Mouse (Mus musculus): ENCODE results near the gene Emc10.
A peak's percentile ranks its signal among the peaks of the same experiment; 100 is the strongest.

The Emc10 gene

DNA sequence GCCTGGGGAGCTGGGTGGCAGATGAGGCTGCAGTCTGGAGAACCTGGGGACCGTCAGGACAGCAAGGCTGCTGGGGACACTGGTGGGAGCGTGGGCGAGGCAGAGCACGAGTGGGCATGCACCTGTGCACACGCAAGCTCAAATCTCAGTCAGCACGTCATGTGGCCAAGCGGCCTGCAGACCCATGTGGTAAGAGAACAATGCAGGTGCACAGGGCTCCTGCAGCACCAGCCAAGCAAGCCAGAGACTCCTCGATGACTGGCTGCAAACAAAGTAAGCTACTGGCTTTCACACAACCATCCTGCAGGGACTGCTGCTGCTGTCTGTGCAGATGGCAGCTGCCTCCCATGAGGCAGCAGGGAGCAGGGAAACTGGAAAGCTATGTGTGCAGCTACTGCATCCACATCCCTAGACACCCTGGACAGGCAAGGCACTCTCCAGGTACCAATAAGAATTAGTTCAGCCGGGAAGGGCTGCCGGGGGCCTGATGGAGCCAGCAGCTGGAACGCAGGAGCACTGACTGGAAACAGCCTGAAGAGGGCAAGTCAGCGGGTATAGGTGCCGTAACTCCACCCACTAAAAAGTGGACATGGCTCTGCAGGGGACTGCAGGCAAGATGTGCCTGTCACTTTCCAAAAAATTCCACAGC lies 9.3 kb downstream of the Emc10 start:
- no peak for ATAC-seq (ENCODE audit: insufficient number of reproducible peaks, low FRiP score, low TSS enrichment)

DNA sequence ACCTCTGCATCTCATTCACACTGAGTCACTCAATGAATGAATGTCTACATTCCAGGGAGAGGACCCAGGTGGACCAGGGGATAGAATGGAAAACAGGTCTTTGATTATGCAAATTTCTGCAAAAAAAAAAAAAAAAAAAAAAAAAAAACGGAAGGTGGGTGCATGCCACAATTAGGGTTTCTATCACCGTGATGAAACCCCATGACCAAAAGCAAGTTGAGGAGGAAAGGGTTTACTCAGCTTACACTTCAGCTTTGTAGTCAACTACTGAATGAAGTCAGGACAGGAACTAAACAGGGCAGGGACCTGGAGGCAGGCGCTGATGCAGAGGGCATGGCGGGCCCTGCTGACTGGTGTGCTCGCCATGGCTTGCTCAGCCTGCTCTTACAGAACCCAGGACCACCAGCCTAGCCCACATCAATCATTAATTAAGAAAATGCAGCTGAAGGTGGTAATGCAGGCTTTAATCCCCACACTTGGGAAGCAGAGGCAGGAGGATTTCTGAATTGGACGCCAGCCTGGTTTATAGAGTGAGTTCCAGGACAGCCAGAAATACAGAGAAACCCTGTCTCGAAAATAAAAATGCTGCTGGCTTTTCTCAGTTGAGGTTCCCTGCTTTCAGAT lies 10.6 kb downstream of the Emc10 start:
- no peak for ATAC-seq (ENCODE audit: insufficient number of reproducible peaks, low FRiP score, low TSS enrichment)

DNA sequence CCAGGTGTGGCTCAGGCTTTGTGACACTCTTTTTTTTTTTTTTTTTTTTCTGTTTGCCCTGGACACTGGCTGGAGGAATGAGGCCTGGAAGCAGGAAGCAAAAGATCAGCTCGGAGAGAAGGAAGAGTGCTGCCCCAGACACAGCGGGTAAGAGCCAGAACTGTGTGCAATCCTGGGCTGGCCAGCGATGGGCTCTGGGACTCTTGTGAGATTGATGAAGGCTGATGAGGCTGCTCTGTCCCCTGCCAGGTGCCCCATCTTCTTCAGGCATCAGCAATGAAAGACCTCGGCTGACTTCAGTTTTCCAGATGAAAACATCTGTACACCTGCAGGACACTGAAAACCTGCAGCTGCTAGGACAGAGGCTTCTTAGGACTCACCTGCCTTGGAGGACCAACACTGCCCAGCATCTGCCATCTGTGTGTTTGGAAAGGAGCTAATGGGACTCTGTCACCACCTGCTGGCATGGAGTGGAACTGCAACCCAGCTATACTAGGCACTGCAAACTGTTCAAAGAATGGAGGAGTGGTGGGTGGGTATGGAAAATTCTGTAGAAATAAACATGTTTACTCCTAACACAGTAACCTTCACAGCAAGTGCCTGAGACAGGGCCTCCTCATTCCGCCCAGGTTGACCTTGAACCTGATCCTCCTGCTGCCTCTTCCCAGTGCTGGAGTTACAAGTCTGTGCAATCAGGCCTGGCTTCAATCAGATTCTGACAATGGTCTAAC lies 11.3 kb downstream of the Emc10 start:
- peak; percentile 65; the same call in 1 of the 2 replicates for ATAC-seq (ENCODE audit: insufficient number of reproducible peaks, low FRiP score, low TSS enrichment)

DNA sequence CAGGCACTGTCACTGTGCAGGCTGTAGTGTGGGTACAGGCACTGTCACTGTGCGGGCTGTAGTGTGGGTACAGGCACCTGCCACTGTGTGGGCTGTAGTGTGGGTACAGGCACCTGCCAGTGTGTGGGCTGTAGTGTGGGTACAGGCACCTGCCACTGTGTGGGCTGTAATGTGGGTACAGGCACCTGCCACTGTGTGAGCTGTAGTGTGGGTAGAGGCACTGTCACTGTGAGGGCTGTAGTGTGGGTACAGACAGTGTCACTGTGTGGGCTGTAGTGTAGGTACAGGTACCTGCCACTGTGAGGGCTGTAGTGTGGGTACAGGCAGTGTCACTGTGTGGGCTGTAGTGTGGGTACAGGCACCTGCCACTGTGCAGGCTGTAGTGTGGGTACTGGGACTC lies 12.2 kb downstream of the Emc10 start:
- no peak for ATAC-seq (ENCODE audit: insufficient number of reproducible peaks, low FRiP score, low TSS enrichment)

DNA sequence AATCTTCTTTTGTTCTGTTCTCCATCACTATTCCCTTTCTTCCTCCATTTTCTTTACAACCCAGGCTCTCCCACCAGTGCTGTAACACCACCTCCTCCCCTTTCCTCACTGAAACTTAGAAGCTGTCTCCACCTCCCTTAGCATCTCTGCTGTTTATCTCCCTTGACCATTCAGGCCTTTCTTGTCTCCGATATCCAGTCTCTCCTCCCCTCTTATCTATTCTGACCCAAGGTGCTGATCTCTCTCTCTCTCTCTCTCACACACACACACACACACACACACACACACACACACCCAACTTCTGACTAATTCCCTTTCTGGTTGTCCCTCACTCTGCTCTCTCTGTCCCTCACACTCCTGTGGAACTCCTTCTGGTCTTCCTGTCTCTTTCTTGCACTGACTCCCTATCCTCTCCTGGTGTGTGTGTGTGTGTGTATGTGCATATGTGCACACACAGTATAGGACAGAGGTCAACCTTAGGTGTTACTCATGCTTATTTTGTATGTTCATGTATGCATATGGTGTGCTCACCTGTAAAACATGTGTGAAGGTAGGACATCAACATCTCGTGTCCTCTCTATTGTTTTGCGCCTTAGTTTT lies 13.4 kb downstream of the Emc10 start:
- ATAC-seq (ENCODE audit: insufficient number of reproducible peaks, low FRiP score, low TSS enrichment): no peak

DNA sequence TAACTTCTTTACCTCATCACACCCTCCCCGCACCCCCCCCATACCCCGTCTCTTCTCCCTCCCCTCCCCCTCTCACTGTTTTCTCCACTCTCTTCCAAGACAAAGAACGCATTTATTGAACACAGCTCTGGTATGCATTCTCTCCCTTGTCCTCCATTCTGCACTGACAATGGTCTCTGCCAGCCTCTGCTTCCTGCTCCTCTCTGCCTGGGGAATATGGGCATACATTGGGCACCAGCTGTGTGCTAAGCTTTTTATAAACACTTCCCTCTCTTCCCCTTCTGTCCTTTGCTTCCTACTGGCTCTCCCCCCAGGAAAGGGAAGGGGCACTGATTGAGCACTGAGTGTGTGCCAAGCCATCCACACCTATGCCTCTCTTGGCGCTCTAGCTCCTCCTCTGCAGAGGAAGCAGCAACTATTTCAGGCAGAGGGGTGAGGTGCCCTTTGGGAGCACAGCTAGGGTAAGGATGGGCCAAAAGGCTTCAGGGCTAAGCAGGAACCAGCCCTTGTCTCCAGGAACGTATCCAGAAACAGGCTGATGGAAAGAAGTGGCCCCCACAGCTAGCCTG lies 21.2 kb downstream of the Emc10 start:
- ATAC-seq (ENCODE audit: insufficient number of reproducible peaks, low FRiP score, low TSS enrichment): no peak

DNA sequence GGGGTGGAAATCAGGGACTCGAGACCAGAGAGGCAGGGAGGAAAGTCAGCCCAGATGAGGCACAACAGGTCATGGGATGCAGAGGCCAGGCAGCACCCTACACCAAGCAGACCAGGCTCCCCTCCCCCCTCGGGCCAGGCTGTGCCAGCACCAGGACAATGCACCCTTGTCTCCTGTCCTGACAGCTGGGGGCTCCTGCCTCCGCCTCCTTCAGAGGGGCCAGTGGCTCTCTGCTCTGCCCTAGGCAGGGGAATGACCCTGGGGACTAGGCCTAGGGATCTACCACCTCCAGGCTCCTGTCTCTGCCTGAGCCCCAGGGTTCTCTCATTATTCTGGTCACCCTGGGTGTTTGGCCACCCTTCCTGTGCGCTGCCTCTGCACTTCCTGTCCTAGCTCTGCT lies 21.9 kb downstream of the Emc10 start:
- ATAC-seq (ENCODE audit: insufficient number of reproducible peaks, low FRiP score, low TSS enrichment): no peak; the same call in 1 of the 2 replicates

DNA sequence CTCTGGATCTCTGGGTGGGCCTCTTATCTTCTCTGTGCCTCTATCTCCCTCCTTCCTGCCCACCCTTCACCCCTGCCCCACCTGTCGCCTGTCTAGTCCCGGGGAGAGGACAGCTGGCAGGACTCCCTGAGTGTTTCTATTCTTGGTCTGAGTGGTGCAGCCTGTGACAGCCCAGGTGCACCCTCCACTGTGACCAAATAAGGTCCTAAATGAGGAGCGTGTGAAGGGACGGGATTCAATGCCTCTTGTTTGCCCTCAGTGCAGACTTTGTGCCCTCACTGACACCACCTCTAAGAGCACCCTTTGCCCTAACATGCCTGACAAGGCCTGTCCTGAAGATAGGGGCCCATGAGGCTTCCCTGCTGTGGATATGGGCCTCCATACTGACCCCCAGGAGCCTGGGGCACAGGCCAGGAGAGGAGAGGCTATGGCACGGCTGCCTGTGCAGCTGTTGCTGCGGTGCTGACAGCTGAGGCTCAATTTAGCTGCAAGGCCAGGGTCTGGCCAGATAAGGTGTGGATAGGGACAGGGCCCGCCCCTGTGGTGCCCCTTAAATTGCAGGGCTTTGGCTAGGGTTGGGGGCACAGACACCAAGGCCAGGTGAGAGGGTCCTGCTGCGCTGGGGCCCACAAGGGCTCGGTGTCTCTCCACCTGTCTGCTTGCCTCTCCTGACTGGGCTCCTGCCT lies 23.2 kb downstream of the Emc10 start:
- no peak for ATAC-seq (ENCODE audit: insufficient number of reproducible peaks, low FRiP score, low TSS enrichment)

DNA sequence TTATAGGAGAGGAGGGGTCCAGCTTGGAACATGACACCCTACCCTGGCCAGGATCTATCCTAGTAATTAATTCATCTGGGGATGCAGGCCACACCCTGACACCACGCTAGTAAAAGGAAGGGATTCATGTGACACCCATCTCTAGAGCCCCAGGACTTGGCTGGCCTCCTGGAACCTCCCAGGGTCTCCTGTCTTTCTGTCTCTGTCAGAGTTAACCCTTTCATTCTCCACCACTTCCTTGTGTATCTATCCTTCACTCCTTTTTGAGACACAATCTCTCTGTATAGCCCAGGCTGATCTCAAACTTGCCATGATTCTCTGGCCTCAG lies 23.8 kb downstream of the Emc10 start:
- ATAC-seq (ENCODE audit: insufficient number of reproducible peaks, low FRiP score, low TSS enrichment): no peak

DNA sequence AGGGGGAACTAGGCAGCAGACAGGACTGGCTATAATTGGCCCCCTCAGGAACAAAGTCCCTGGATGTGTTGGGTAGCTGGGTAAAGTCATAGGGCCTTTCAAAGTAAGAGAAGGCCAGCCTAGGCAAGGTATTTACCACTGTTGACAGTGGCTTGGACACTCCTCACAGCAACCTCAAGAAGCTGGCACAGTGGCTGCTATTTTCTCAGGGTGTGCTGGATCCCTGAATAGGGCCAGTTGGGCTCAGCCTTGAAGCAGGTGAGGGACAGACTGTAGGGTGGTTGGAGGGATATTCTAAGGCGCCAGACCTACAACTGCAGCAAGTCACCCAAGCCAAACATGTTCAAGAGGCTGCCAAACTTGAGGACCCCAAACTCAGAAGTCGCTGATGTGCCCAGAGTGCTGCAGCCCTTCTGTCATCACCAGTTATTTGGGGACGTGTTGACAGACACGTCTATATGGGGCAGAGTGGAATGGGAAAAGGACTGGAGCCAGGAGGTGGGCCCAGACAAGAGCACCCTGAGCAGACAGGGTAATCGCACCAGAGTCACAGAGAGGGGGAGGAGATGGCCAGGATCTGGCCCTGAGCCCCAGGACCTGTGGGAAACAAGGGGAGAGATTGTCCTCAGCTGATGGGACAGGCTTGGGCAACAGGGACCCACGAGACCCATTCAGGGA lies 24.3 kb downstream of the Emc10 start:
- no peak for ATAC-seq (ENCODE audit: insufficient number of reproducible peaks, low FRiP score, low TSS enrichment)

DNA sequence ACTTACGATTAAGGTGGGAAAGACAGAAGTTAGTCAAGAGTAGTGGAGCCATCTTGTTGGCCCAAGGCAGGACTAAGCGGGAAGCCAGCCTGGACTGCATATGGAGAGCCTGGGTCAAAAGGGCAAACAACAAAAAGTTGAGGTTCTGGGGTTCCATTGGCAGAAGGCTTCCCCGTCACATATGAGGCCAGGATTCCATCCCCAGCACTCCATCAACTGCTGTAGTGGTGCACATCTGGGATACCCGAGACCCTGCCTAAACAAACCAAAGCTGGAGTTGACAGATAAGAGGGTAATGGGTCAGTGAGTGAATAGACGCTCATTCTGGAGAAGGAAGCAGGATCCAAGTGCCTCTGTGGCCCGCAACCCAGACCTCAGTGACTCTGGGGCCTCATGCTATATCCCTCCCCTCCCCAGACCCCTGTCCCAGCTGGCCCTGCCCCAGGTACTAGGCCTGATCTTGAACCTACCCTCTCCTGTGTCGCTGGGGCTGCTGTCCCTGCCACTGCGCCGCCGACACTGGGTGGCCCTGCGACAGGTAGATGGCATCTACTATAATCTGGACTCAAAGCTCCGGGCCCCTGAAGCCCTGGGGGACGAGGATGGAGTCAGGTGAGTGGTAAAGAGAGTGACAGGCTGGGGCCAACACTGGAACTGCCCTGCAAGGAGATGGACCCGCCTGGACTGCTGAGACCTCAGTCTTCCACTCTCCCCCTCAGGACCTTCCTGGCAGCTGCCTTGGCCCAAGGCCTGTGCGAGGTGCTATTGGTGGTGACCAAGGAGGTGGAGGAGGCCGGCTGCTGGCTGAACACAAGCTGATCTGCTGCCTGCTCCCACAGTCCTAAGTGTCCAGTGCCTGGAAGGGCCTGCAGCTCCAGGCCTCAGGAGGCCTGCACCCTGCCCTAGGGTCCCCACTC lies 25.4 kb downstream of the Emc10 start:
- no peak for ATAC-seq (ENCODE audit: insufficient number of reproducible peaks, low FRiP score, low TSS enrichment)

DNA sequence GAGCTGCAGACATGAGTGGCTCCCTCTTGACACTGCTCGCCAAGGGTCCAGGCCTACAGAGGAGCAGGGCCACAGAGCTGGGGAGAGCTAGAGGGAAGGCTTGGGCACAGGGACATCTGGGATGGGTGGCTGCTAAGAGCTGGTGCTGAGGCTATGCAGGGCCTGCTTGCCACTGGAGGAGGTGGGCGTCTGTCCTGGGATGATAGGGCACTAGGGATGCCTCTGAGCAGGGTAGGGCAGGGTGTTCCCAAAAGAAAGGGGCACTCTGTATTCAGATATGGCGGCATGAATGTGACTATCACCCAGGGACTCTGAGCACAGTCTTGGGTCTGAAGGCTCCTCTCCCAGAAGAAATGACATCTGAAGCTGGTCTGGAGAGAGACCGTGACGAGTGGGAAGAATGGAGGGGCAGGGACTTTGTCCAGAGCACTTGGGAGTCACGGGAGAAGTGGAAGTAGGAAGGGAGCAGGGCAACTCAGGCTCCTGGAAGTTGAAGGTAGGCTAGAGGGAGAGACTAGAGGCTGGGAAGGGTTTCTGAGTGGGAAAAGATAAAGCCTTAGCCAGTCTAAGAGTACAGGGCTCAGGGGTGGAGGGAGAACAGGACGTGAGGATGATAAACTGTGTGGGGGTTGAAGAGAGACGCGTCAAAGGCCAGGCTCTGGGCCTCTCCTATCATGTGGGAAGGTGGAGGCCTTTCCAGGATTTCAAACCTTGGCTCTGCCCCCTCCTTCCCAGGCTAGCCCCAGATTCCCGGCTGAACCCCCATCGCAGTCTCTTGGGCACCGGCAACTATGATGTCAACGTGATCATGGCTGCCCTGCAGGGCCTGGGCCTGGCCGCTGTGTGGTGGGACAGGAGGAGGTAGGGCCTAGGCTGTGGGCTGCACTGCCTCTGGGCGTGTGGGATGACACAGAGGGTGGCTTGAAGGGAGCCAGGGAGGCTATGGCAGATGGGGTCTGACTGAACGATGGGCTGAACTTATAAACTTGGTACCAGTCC lies 26.4 kb downstream of the Emc10 start:
- no peak for ATAC-seq (ENCODE audit: insufficient number of reproducible peaks, low FRiP score, low TSS enrichment)

DNA sequence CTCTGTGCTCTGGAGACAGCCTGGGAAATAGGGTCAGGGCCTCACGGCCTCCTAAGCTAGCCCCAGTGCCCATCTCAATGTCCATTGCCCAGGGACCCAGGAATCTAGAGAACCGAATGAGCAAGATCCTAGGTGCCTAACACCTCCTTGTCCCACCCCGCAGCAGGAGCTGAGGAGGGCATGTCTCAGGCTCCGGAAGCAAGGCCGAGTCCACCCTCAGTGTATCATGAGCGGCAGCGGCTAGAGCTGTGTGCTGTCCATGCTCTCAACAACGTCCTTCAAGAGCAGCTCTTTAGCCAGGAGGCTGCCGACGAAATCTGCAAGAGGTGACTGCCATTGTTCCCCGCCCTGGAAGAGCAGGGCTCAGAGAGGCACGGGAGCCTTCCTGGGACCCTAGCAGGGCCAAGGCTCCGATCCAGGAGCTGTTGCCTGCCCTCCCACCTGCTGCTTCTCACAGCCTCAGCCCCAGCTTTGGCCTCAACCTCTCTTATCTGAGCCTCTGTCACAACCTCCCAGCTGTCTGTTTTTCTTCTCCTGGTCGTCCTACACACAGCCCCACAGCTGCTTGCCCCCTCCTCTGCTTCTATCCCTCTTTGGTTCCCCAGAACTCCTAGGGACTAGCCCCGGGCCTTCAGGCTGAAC lies 27.6 kb downstream of the Emc10 start:
- no peak for ATAC-seq (ENCODE audit: insufficient number of reproducible peaks, low FRiP score, low TSS enrichment)

DNA sequence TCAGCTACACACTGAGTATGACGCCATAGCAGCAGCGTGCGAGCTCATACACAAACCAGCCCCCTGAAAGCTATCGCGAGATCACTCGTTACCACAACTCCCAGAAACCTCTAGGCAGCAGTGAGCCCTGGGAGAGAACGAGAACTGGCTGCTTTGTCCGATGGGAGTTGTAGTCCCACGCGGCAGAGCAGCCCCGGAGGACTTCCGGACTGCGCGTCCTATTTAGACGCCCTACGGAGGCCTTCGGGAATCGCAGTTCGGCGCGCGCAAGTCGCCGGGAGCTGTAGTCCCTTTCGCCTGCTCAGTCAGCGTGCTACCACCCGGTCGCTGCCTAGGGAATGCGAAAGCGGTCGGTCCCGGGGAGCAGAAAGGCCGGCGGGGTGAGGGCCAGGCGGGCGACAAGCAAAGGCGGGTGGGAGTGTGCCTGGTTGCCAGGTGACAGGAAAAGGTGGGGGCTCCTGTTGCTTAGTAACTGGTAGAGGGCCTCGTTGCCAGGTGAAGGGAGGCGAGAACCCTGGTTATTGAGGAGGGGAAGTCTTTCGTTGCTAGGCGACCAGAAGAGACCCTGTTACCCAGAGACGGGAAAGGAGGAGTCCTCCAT lies 28.4 kb downstream of the Emc10 start, which contains the start of gene Josd2:
Josd2 (plus strand) TSS at position 170 of the 601 bp plus-strand sequence.
- peak; percentile 81 for ATAC-seq (ENCODE audit: insufficient number of reproducible peaks, low FRiP score, low TSS enrichment)

DNA sequence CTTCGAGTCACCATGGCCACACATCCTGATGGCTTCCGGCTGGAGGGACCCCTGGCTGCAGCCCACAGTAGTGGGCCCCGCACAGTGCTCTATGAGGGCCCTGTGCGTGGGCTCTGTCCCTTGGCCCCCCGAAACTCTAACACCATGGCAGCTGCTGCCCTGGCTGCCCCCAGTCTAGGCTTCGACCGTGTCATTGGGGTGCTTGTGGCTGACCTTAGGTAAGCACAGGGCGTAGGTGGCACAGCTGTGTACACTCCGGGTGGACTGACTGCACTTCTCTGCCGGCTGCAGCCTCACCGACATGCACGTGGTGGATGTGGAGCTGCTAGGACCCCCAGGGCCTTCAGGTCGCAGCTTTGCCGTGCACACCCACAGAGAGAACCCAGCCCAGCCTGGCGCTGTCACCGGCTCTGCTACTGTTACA lies 29.4 kb downstream of the Emc10 start:
- ATAC-seq (ENCODE audit: insufficient number of reproducible peaks, low FRiP score, low TSS enrichment): no peak

DNA sequence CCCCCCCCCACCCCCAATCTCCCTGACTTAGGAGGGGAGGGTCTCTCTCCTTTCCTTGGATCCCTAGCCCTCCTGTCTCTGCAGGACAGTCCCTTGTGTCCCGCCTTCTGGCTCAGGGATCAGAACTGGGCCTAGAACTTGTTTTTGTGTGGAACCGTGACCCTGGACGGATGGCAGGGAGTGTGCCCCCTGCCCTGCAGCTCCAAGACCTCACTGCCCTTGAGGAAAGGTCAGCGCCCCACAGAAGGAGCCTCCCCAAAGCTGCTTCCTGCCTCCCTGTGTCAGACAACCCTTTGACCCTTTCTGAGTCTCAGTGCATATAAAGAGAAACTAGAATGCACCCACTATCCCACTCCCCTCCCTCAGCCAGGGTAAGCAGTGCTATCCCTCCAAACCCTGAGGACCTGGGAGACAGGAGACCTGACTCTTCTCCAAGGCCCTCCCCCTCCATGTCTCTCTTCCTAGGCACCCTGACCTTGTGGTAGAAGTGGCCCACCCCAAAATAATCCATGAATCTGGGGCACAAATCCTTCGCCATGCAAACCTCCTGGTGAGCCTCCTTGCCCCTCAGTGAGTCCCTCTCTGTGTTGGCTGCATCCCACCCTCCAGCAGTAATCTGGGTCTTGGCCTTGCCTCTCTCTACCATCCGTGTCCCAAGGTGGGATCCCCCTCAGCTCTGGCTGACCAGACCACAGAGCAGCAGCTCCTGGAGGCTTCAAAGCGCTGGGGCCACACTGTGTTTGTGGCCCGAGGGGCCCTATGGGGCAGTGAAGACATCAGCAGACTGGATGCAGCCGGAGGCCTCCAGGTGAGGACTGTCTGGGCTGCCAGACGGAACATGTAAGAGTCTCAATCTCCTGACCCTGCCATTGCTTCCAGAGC lies 30.1 kb downstream of the Emc10 start:
- ATAC-seq (ENCODE audit: insufficient number of reproducible peaks, low FRiP score, low TSS enrichment): no peak
